Mouse (Mus musculus) intestine, embryonic 16.5 days (tissue): Measurements from ENCODE around the gene H13. TPM values are rescaled to one million over a fixed set of nuclear protein-coding genes. Genes with fewer than 3 reads are reported as not detected.

Experiments
- ATAC-seq: fragments of 200-750 bp; cut with Nextera tagmentation; 2 replicates; pipeline ENCODE4 v1.8.0; 2017; ENCODE audit warnings: moderate TSS enrichment, moderate library complexity
- H3K27ac ChIP-seq: fragments of 300-500 bp; sonication (generic); 2 replicates; pipeline ENCODE4 v1.5.1; 2014; ENCODE audit warnings: mild to moderate bottlenecking, low read length
- H3K27me3 ChIP-seq: fragments of 300-500 bp; sonication (generic); replicated peaks from 2 replicates; pipeline ENCODE4 v1.6.1; 2014; ENCODE audit warnings: low read length, control low read depth, mixed read lengths; ENCODE audit not compliant: control insufficient read depth, insufficient read depth
- H3K36me3 ChIP-seq: fragments of 300-500 bp; sonication (generic); 2 replicates; pipeline ENCODE4 v1.6.1; 2014; ENCODE audit warnings: low read length, control low read depth; ENCODE audit not compliant: control insufficient read depth, insufficient read depth
- H3K4me1 ChIP-seq: fragments of 300-500 bp; sonication (generic); 2 replicates; pipeline ENCODE4 v1.6.1; 2014; ENCODE audit warnings: low read length, control low read depth, mixed read lengths; ENCODE audit not compliant: control insufficient read depth, insufficient read depth
- H3K4me2 ChIP-seq: fragments of 300-500 bp; sonication (generic); 2 replicates; pipeline ENCODE4 v1.6.1; 2014; ENCODE audit warnings: low read depth, low read length, control low read depth
- H3K4me3 ChIP-seq: fragments of 300-500 bp; sonication (generic); 2 replicates; pipeline ENCODE4 v1.5.1; 2014; ENCODE audit warnings: mild to moderate bottlenecking, low read length
- H3K9ac ChIP-seq: fragments of 300-500 bp; sonication (generic); 2 replicates; pipeline ENCODE4 v1.6.1; 2014; ENCODE audit warnings: low read depth, low read length
- H3K9me3 ChIP-seq: fragments of 300-500 bp; sonication (generic); 2 replicates; pipeline ENCODE4 v1.6.1; 2016; ENCODE audit warnings: low read length, control low read depth; ENCODE audit not compliant: control insufficient read depth
- WGBS: fragments of 180-500 bp; shearing (Covaris S2); extraction: QIAGEN DNeasy Blood & Tissue Kit; methylation state at CpG from one replicate; pipeline ENCODE4 v1.1.7; 2014; 5-methylcytosine and 5-hydroxymethylcytosine counted together
- polyA plus RNA-seq: library from polyadenylated mRNA; unstranded; fragments of >200 nt; fragmentation: Nextera tagmentation; extraction: Ambion mirVana; gene quantifications from 2 replicates; pipeline ENCODE4 v1.2.1, GENCODE M21; 2015

H13 gene
- 116 and 119 TPM in 2 replicates for polyA plus RNA-seq

DNA sequence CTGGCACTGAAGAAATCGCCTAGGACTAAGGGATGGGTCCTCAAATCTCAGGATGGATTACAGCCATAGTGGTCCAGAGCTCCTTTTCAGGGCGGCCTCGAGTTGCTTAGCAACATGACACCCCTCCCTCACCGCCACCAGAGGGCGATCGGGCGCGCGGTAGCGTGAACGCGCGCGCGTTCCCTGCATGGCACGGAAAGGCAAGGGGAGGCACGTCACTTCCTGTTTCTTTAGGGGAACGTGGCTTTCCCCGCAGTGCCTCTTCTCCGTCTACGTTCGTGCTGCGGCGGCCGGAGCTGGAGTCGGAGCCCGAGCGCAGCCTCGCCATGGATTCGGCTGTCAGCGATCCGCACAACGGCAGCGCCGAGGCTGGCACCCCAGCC, at the start of gene H13:
TSS of gene H13 (plus strand) at position 206 of the 383 bp plus-strand sequence.
- ATAC-seq: peak; percentile 75
- Histone ChIP-seq H3K9ac (peak within 1 kb of the TSS; percentile 99), H3K27ac (peak within 1 kb of the TSS; percentile 94), H3K4me1 (peaks cover 37% of the 10 kb centered on the region), H3K36me3 (0 out of 2 replicates have a peak, but pooled peaks cover 4% of the 10 kb centered on the region), H3K27me3 (no peaks in the 10 kb centered on the region), H3K4me2 (peak within 1 kb of the TSS; percentile 88), H3K4me3 (peak within 1 kb of the TSS; percentile 93), H3K9me3 (no peaks in the 10 kb centered on the region)
- WGBS: under 1% methylated on average over 35 of the region's 35 CpGs

- Histone ChIP-seq H3K27me3 (peaks cover under 1% of the 10 kb centered on the region; the same call in 1 of the 2 replicates), H3K36me3 (no peaks in the 10 kb centered on the region), H3K4me1 (no peaks in the 10 kb centered on the region), H3K27ac (no peak overlapping the region), H3K9me3 (no peaks in the 10 kb centered on the region), H3K4me2 (no peak overlapping the region), H3K9ac (no peak overlapping the region), H3K4me3 (no peak overlapping the region)
- ATAC-seq: no peak
- WGBS: 68% methylated on average over 9 of the region's 9 CpGs
These were observed 48.7 kb upstream of the H13 start for GRCm38 (mm10) chr2:152620367-152621134.

DNA sequence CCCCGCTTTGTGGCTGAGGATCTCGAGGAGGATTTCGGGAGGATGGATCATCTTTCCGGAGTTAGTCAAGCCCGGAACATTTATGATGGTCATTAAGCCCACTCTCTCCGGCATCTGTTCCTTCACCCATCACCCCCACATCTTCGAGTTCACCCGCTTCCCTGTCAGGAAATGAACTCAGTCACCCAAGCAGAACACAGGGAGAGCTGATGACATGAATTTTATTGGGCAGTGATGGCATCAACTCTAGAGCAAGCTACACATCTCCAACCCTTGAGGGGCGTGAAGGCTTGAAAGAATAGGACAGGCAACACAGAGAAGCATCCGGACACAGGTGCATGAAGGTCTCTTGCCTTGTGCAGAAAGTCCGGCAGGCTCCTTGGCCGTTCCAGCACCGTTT, 47.1 kb upstream of the H13 start:
- H3K9me3 ChIP-seq: no peaks in the 10 kb centered on the region
- H3K27me3 ChIP-seq: peaks cover 13% of the 10 kb centered on the region
- no peak for ATAC-seq
- H3K4me1 ChIP-seq: no peaks in the 10 kb centered on the region
- H3K4me2 ChIP-seq: no peak overlapping the region
- no peak overlapping the region for H3K27ac ChIP-seq
- no peaks in the 10 kb centered on the region for H3K36me3 ChIP-seq
- no peak overlapping the region for H3K9ac ChIP-seq
- no peak overlapping the region for H3K4me3 ChIP-seq
- 84% methylated on average over 13 of the region's 13 CpGs for WGBS

DNA sequence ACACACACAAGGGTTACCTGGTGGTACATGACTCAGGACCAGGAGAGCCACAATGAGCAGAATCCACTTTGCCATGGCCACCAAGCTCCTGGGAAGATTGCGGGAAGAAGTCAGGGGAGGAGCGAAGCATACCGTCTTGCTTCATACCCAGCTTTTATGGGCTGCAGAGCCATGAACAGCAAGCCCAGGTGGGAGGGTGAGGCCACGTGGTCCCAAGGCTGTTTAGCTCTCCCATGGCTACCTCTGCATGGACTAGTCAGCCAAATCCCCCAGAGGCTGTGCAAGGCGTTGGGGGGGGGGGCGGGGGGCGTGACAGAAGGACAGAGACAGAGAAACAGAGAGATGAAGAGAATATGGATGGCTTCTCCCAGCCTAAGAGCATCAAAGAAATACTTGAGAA, 46.3 kb upstream of the H13 start, which contains the start of gene Defb25:
TSS of gene Defb25 (minus strand) at position 101 of the 400 bp plus-strand sequence.
- 81% methylated on average over 7 of the region's 7 CpGs for WGBS
- Histone ChIP-seq H3K27me3 (peaks cover 13% of the 10 kb centered on the region), H3K4me2 (no peak within 1 kb of the TSS), H3K36me3 (no peaks in the 10 kb centered on the region), H3K4me3 (no peak within 1 kb of the TSS), H3K4me1 (no peaks in the 10 kb centered on the region), H3K9ac (no peak within 1 kb of the TSS), H3K27ac (no peak within 1 kb of the TSS), H3K9me3 (no peaks in the 10 kb centered on the region)
- no peak for ATAC-seq

DNA sequence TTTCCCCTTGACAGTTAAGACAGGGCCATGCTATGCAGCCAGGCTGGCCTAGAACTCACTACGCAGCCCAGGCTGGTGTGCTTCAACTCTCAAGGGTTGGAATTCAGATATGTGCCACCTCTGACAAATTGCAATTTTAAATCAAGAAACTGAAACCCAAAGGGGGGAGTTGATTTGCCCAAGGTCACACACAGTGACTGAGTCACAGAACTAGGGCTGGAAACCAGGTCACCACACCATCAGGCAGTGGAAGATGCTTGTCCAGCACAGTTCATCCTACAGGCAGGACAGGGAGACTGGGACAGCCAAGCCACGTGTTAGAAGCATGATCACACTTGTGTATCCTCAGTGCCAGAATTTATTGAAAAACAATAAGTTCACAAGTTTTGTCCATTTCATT, 44.7 kb upstream of the H13 start:
- no peak overlapping the region for H3K9ac ChIP-seq
- ATAC-seq: no peak
- no peak overlapping the region for H3K27ac ChIP-seq
- peaks cover 18% of the 10 kb centered on the region for H3K27me3 ChIP-seq
- H3K9me3 ChIP-seq: no peaks in the 10 kb centered on the region
- H3K36me3 ChIP-seq: no peaks in the 10 kb centered on the region
- H3K4me3 ChIP-seq: no peak overlapping the region
- H3K4me2 ChIP-seq: no peak overlapping the region
- WGBS: 78% methylated on average over 2 of the region's 2 CpGs
- H3K4me1 ChIP-seq: no peaks in the 10 kb centered on the region

GRCm38 (mm10) chr2:152625256-152625655, 44.0 kb upstream of the H13 start:
- Histone ChIP-seq H3K4me3 (no peak overlapping the region), H3K4me1 (no peaks in the 10 kb centered on the region)
- 11% methylated on average over 1 of the region's 1 CpGs for WGBS

GRCm38 (mm10) chr2:152626774-152627591, 42.3 kb upstream of the H13 start, which contains the start of gene Rem1:
Gene Rem1, plus strand, starts transcription at chr2:152626951.
- Histone ChIP-seq H3K4me2 (peak within 1 kb of the TSS; percentile 72), H3K9me3 (no peaks in the 10 kb centered on the region), H3K36me3 (no peaks in the 10 kb centered on the region), H3K4me3 (peak within 1 kb of the TSS; percentile 52), H3K27me3 (peaks cover 18% of the 10 kb centered on the region), H3K4me1 (no peaks in the 10 kb centered on the region), H3K27ac (0 out of 2 replicates have a peak within 1 kb of the TSS, but pooled peaks have one; percentile 0), H3K9ac (peak within 1 kb of the TSS; percentile 61)
- ATAC-seq: peak; percentile 59
- WGBS: 1% methylated on average over 59 of the region's 59 CpGs

More at GRCm38 (mm10) chr2:152625256-152625655, 44.0 kb upstream of the H13 start:
- no peak overlapping the region for H3K27ac ChIP-seq
- no peak overlapping the region for H3K9ac ChIP-seq
- H3K27me3 ChIP-seq: peaks cover 18% of the 10 kb centered on the region
- H3K36me3 ChIP-seq: no peaks in the 10 kb centered on the region
- ATAC-seq: no peak
- H3K9me3 ChIP-seq: no peaks in the 10 kb centered on the region
- no peak overlapping the region for H3K4me2 ChIP-seq

DNA sequence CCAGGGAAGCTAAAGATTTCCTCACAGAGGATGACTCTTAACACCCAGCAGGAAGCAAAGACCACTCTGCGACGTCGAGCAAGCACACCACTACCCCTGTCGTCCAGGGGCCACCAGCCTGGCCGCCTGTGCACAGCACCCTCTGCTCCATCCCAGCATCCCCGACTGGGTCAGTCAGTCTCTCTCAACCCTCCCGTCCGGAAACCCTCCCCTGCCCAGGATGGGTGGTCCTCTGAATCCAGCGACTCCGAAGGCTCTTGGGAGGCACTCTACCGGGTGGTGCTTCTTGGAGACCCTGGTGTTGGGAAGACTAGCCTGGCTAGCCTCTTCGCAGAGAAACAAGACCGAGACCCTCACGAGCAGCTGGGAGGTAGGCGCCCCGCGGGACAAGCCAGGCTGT, 41.2 kb upstream of the H13 start:
- Histone ChIP-seq H3K9ac (peak overlapping the region; percentile 11; the same call in 1 of the 2 replicates), H3K27me3 (peaks cover 18% of the 10 kb centered on the region), H3K9me3 (no peaks in the 10 kb centered on the region), H3K27ac (no peak overlapping the region), H3K4me2 (peak overlapping the region; percentile 72), H3K4me1 (no peaks in the 10 kb centered on the region; the same call in 1 of the 2 replicates), H3K4me3 (peak overlapping the region; percentile 52), H3K36me3 (no peaks in the 10 kb centered on the region)
- 44% methylated on average over 17 of the region's 17 CpGs for WGBS
- no peak for ATAC-seq

DNA sequence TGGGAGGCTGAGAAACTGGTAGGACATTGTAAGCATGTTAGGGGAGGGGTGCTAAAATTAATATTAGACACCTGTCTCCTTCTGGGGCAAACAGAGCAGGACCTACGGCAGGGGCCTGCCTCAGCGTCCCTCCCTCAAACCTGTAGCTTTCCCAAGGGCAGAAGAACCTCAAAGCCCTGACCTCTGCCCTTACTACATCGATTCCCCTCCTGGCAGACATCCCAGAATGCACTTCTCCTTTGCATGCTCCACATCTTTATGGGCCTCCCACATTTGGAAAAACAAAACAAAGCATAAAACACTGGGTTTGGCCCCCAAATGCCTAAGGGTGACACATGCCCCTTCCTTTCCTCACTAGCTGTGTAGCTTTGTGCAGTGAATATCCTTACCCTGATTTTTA, 40.0 kb upstream of the H13 start:
- 40% methylated on average over 3 of the region's 3 CpGs for WGBS
- H3K9ac ChIP-seq: no peak overlapping the region

More for the DNA sequence above, 40.0 kb upstream of the H13 start:
- H3K4me3 ChIP-seq: no peak overlapping the region
- no peak for ATAC-seq
- peaks cover 19% of the 10 kb centered on the region for H3K27me3 ChIP-seq
- H3K9me3 ChIP-seq: no peaks in the 10 kb centered on the region
- H3K27ac ChIP-seq: no peak overlapping the region
- H3K4me1 ChIP-seq: peaks cover 8% of the 10 kb centered on the region
- no peak overlapping the region for H3K4me2 ChIP-seq
- H3K36me3 ChIP-seq: no peaks in the 10 kb centered on the region
